Mouse (Mus musculus) kidney, adult 2 months (tissue): ENCODE results near the gene Cbx1. TPM values are rescaled to one million over a fixed set of nuclear protein-coding genes. Genes with fewer than 3 reads are reported as not detected.

ENCODE experiments used
- DNase-seq: peaks from one replicate; pipeline ENCODE4 v3.0.0; 2021
- H3K27ac ChIP-seq: fragments of 200-500 bp; 2 replicates; pipeline ENCODE4 v1.5.1; 2012; ENCODE audit warnings: low read depth, low read length, control low read depth, inconsistent platforms; ENCODE audit not compliant: insufficient read depth
- H3K27me3 ChIP-seq: fragments of 200-500 bp; replicated peaks from 2 replicates; pipeline ENCODE4 v1.6.1; 2012; ENCODE audit warnings: mild to moderate bottlenecking, moderate library complexity, low read length, inconsistent platforms; ENCODE audit not compliant: control insufficient read depth, insufficient read depth
- H3K36me3 ChIP-seq: fragments of 200-500 bp; 2 replicates; pipeline ENCODE4 v1.6.1; 2012; ENCODE audit warnings: mild to moderate bottlenecking, moderate library complexity, low read length, inconsistent platforms; ENCODE audit not compliant: control insufficient read depth, insufficient read depth
- H3K4me1 ChIP-seq: fragments of 200-500 bp; 2 replicates; pipeline ENCODE4 v1.6.1; 2011; ENCODE audit warnings: low read length; ENCODE audit not compliant: control insufficient read depth, insufficient read depth
- H3K4me3 ChIP-seq: fragments of 200-500 bp; 2 replicates; pipeline ENCODE4 v1.5.1; 2011; ENCODE audit warnings: mild to moderate bottlenecking, low read depth, low read length, control low read depth; ENCODE audit not compliant: insufficient read depth
- CTCF ChIP-seq: fragments of 200-500 bp; conservative IDR thresholded peaks from 2 replicates; pipeline ENCODE4 v1.5.1; 2011; ENCODE audit warnings: low read depth, mild to moderate bottlenecking, control low read depth, low read length, moderate library complexity, mixed read lengths; ENCODE audit not compliant: insufficient read depth, insufficient read length
- POLR2A ChIP-seq: fragments of 200-500 bp; IDR thresholded peaks from one replicate; pipeline ENCODE4 v1.6.1; 2011; ENCODE audit warnings: low read depth, low read length, control low read depth
- WGBS: fragments of 180-500 bp; shearing (Covaris S2); methylation state at CpG from one replicate; pipeline ENCODE4 v1.1.7; 2018; 5-methylcytosine and 5-hydroxymethylcytosine counted together
- polyA plus RNA-seq: library from polyadenylated mRNA; depleted of rRNA; stranded (reverse); fragments of >200 nt; gene quantifications from 2 replicates; pipeline ENCODE4 v1.2.3, GENCODE M21; 2012

Gene Cbx1
- polyA plus RNA-seq, 1 experiment: 18.7 TPM

DNA sequence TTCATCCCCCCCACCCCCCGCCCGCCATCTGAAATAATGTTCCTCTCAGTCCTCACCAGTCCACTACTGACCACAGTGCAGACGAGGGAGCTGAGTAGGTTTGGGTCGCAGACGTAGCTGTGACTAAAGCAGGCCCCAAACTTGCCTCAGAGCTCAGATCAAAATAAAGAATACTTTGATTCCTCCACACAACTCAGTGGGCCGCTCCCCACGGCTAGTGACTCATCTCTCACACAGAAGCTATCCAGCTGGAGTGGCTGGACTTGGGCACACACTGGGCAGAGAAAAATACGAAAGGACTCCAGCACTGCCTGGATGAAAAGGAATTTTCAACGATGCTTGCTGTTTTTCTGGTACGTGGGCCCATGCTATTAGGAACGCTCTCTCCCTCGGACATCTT, 22.4 kb upstream of the Cbx1 start:
- Histone ChIP-seq H3K4me3 (no peak overlapping the region), H3K36me3 (peaks cover 2% of the 10 kb centered on the region), H3K27me3 (no peaks in the 10 kb centered on the region), H3K4me1 (0 out of 2 replicates have a peak, but pooled peaks cover 2% of the 10 kb centered on the region), H3K27ac (no peak overlapping the region)
- 85% methylated on average over 12 of the region's 12 CpGs for whole genome bisulfite sequencing
- no peak for DNase-seq
- TF ChIP-seq POLR2A (no peak), CTCF (no peak)

DNA sequence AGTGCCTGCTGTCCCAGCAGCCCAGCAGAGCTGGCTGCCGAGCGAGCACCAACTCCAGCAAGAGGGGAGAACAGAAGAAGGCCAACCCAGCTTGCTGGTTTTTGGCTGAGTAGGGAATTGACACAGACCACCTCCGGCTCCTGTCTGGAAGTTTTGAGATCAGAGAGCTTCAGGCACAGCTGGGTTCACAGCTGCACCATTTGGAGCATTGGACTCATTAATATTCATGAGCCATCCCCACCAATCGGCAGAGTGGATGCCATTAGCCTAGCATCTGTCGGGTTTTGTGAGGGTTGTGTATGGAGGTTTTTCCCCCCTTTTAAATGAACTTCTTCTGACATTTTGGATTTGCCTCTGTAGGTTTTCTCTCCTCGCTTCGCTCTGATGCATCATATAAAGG, 21.8 kb upstream of the Cbx1 start:
- no peak overlapping the region for H3K4me3 ChIP-seq
- H3K4me1 ChIP-seq: 0 out of 2 replicates have a peak, but pooled peaks cover 2% of the 10 kb centered on the region
- H3K27me3 ChIP-seq: no peaks in the 10 kb centered on the region
- DNase-seq: no peak
- WGBS: 69% methylated on average over 7 of the region's 7 CpGs
- TF ChIP-seq POLR2A: no peak
- no peak for TF ChIP-seq CTCF
- H3K36me3 ChIP-seq: peaks cover 2% of the 10 kb centered on the region
- no peak overlapping the region for H3K27ac ChIP-seq

GRCm38 (mm10) chr11:96768240-96768639, 20.7 kb upstream of the Cbx1 start:
- TF ChIP-seq POLR2A: no peak
- no peak for TF ChIP-seq CTCF
- Histone ChIP-seq H3K4me1 (0 out of 2 replicates have a peak, but pooled peaks cover under 1% of the 10 kb centered on the region), H3K36me3 (peaks cover 2% of the 10 kb centered on the region), H3K4me3 (no peak overlapping the region), H3K27me3 (no peaks in the 10 kb centered on the region), H3K27ac (no peak overlapping the region)
- WGBS: 71% methylated on average over 9 of the region's 9 CpGs
- no peak for DNase-seq

GRCm38 (mm10) chr11:96771274-96771975, 17.5 kb upstream of the Cbx1 start:
- DNase-seq: no peak
- no peaks in the 10 kb centered on the region for H3K27me3 ChIP-seq
- peaks cover 5% of the 10 kb centered on the region; the same call in 1 of the 2 replicates for H3K4me1 ChIP-seq
- 96% methylated on average over 9 of the region's 9 CpGs for WGBS
- TF ChIP-seq CTCF (no peak), POLR2A (no peak)
- no peak overlapping the region for H3K27ac ChIP-seq
- peaks cover 2% of the 10 kb centered on the region for H3K36me3 ChIP-seq
- H3K4me3 ChIP-seq: no peak overlapping the region

GRCm38 (mm10) chr11:96772413-96772812, 16.5 kb upstream of the Cbx1 start:
- DNase-seq: no peak
- WGBS: 86% methylated on average over 9 of the region's 9 CpGs
- Histone ChIP-seq H3K27ac (no peak overlapping the region), H3K27me3 (no peaks in the 10 kb centered on the region), H3K36me3 (peaks cover 2% of the 10 kb centered on the region), H3K4me3 (no peak overlapping the region), H3K4me1 (peaks cover 9% of the 10 kb centered on the region; the same call in 1 of the 2 replicates)
- TF ChIP-seq CTCF: no peak
- no peak for TF ChIP-seq POLR2A

DNA sequence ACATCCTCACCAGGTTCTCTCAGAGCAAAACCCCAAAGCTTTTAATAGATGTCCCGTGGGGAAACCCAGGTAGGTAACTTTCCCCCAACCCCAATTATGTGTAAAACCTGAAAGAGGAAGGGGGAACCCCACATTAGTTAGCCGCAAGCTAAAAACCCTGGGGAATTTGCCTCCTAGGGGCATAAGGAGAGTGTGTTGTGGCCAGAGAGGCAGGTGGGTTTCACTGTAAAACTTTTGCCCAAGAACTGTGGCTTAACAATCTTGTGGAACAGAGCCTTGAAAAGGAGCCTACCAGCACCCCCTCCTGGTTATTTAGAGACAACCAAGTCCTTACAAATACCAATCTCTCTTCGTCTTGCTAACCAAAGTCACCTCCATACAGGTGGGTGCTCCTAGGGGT, 14.4 kb upstream of the Cbx1 start:
- Histone ChIP-seq H3K27me3 (no peaks in the 10 kb centered on the region), H3K36me3 (no peaks in the 10 kb centered on the region; the same call in 1 of the 2 replicates), H3K4me3 (no peak overlapping the region), H3K4me1 (peaks cover 9% of the 10 kb centered on the region; the same call in 1 of the 2 replicates), H3K27ac (no peak overlapping the region)
- no peak for DNase-seq
- WGBS: 75% methylated on average over 3 of the region's 3 CpGs
- TF ChIP-seq CTCF (no peak), POLR2A (no peak)

DNA sequence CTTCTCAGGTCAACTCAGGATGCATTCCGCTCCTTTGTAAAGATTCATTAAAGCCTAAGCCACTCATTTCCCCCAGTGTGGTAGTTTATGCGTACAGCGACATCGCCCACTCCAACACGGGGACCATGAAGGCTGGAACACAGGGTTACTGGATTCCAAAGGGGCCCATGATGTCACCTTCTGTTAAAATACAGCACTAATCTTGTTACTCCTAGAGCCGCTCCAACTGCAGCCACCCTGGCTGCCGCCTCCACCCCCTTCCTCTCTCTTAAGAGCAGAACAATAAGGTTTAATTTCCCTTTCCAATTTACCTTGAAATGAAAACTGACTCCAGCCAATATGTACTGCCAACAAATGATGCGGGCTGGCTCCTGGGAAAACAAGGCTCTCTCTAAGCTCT, 13.9 kb upstream of the Cbx1 start:
- WGBS: 75% methylated on average over 8 of the region's 8 CpGs
- Histone ChIP-seq H3K4me3 (no peak overlapping the region), H3K27me3 (no peaks in the 10 kb centered on the region), H3K27ac (no peak overlapping the region), H3K4me1 (peaks cover 9% of the 10 kb centered on the region; the same call in 1 of the 2 replicates), H3K36me3 (no peaks in the 10 kb centered on the region; the same call in 1 of the 2 replicates)
- DNase-seq: no peak
- TF ChIP-seq CTCF: no peak
- no peak for TF ChIP-seq POLR2A
